Mouse (Mus musculus) heart, postnatal 0 days (tissue): ENCODE measurements around the gene Mgat4e. TPM values are rescaled to one million over a fixed set of nuclear protein-coding genes. Genes with fewer than 3 reads are reported as not detected.
A peak's percentile ranks its signal among the peaks of the same experiment; 100 is the strongest.
"Not testable (repeated sequence)": the region's sequence is repeated elsewhere in the genome, so short reads cannot be mapped to it uniquely, and the experiment has no call there.

Experiments used
- ATAC-seq: fragments of 200-750 bp; cut with Nextera tagmentation; 2 replicates; pipeline ENCODE4 v1.8.0; 2017; ENCODE audit warnings: low read depth, moderate number of reproducible peaks, moderate library complexity; ENCODE audit not compliant: insufficient read depth
- DNase-seq: peaks from one replicate; pipeline ENCODE4 v3.0.0-alpha.2; 2016; ENCODE audit warnings: low spot score
- H3K27ac ChIP-seq: fragments of 300-500 bp; sonication (generic); 2 replicates; pipeline ENCODE4 v1.5.1; 2014; ENCODE audit warnings: low read depth, mild to moderate bottlenecking
- H3K27me3 ChIP-seq: fragments of 300-500 bp; sonication (generic); 2 replicates; pipeline ENCODE4 v1.6.1; 2014; ENCODE audit warnings: low read length, mixed read lengths; ENCODE audit not compliant: control insufficient read depth, insufficient read depth
- H3K36me3 ChIP-seq: fragments of 300-500 bp; sonication (generic); replicated peaks from 2 replicates; pipeline ENCODE4 v1.6.1; 2014; ENCODE audit warnings: low read length, mixed read lengths; ENCODE audit not compliant: control insufficient read depth, insufficient read depth
- H3K4me1 ChIP-seq: fragments of 300-500 bp; sonication (generic); 2 replicates; pipeline ENCODE4 v1.6.1; 2014; ENCODE audit warnings: antibody characterized with exemption; ENCODE audit not compliant: control insufficient read depth, insufficient read depth
- H3K4me2 ChIP-seq: fragments of 300-500 bp; sonication (generic); 2 replicates; pipeline ENCODE4 v1.6.1; 2014; ENCODE audit warnings: low read depth, mild to moderate bottlenecking, low read length, moderate library complexity
- H3K4me3 ChIP-seq: fragments of 300-500 bp; sonication (generic); 2 replicates; pipeline ENCODE4 v1.5.1; 2014; ENCODE audit warnings: low read depth, low read length
- H3K9ac ChIP-seq: fragments of 300-500 bp; sonication (generic); replicated peaks from 2 replicates; pipeline ENCODE4 v1.6.1; 2014; ENCODE audit warnings: low read depth, low read length, mixed read lengths
- H3K9me3 ChIP-seq: fragments of 300-500 bp; sonication (generic); replicated peaks from 2 replicates; pipeline ENCODE4 v1.6.1; 2016; ENCODE audit warnings: low read length; ENCODE audit not compliant: control insufficient read depth
- CTCF ChIP-seq: IDR thresholded peaks from 2 replicates; pipeline ENCODE4 v1.5.1; 2016; ENCODE audit warnings: antibody characterized with exemption, control low read depth, low read depth
- EP300 ChIP-seq: IDR thresholded peaks from 2 replicates; pipeline ENCODE4 v1.6.1; 2016; ENCODE audit warnings: antibody characterized with exemption, low read depth
- WGBS: fragments of 180-500 bp; shearing (Covaris S2); extraction: QIAGEN DNeasy Blood & Tissue Kit; methylation state at CpG from one replicate; pipeline ENCODE4 v1.1.7; 2014; 5-methylcytosine and 5-hydroxymethylcytosine counted together
- polyA plus RNA-seq: library from polyadenylated mRNA; unstranded; fragments of >200 nt; fragmentation: Nextera tagmentation; extraction: Ambion mirVana; gene quantifications from 2 replicates; pipeline ENCODE4 v1.2.1, GENCODE M21; 2015
- total RNA-seq: library from RNA; depleted of rRNA; stranded (reverse); fragments of >200 nt; gene quantifications from 2 replicates; pipeline ENCODE4 v1.2.3, GENCODE M21; 2014; ENCODE audit warnings: low replicate concordance

Gene Mgat4e
- total and polyA plus RNA-seq, 2 experiments from 2014 or later = not detected

DNA sequence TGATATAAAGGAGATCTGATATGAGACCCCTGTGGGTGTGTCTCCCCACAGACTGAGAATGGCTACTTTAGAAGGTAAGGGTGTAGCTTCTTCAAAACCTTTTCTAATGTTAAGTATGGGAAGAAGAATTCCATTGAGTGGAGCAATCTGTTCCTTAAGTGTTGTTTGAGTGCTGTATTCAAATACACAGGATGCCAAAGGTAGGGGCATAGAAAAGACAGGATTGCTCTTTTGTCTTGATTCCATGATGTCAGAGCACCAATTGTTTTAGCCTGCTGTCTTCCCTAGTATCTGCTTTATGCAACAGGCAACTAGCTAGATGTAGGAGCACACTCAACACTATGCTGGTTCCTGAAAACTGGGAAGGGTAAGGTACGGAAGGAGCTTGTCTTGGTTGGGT, 14.4 kb downstream of the Mgat4e start:
- Histone ChIP-seq H3K9me3 (no peaks in the 10 kb centered on the region), H3K4me1 (no peaks in the 10 kb centered on the region), H3K27ac (no peak overlapping the region), H3K9ac (no peak overlapping the region), H3K36me3 (no peaks in the 10 kb centered on the region), H3K4me2 (no peak overlapping the region), H3K4me3 (no peak overlapping the region), H3K27me3 (no peaks in the 10 kb centered on the region)
- no peak for ATAC-seq
- WGBS = 87% methylated on average over 1 of the region's 1 CpGs
- TF ChIP-seq CTCF (no peak), EP300 (no peak)
- DNase-seq = no peak

DNA sequence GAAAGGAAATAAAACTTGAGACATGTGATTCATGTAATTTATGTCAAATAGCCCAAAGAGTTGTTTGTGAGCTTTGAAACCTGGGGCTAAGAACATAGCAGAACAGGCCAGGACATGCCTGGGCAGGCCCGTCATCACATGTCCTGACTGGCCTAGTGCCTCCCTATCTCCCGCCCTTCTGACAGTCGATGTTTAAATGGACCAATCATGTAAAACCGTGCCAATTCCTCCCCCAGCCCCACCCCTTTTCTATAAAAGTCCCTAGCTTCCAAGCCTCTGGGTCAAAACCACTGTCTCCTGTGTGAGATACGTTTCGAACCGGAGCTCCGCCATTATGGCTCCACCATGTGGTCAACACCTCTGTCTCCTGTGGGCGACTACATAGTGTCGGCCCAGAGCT, 15.8 kb downstream of the Mgat4e start:
- H3K36me3 ChIP-seq, H3K27me3 ChIP-seq, H3K4me3 ChIP-seq, H3K27ac ChIP-seq, H3K4me2 ChIP-seq, H3K4me1 ChIP-seq, H3K9ac ChIP-seq, ATAC-seq, H3K9me3 ChIP-seq, DNase-seq: not testable (repeated sequence)
- 89% methylated on average over 10 of the region's 10 CpGs for WGBS

GRCm38 (mm10) chr1:134530618-134531017, 18.9 kb downstream of the Mgat4e start:
- Histone ChIP-seq H3K4me1 (no peaks in the 10 kb centered on the region), H3K9ac (no peak overlapping the region), H3K27me3 (no peaks in the 10 kb centered on the region), H3K9me3 (no peaks in the 10 kb centered on the region), H3K4me3 (no peak overlapping the region), H3K4me2 (no peak overlapping the region), H3K36me3 (no peaks in the 10 kb centered on the region), H3K27ac (no peak overlapping the region)
- TF ChIP-seq CTCF (no peak), EP300 (no peak)
- 83% methylated on average over 6 of the region's 6 CpGs for WGBS
- no peak for ATAC-seq
- no peak for DNase-seq

DNA sequence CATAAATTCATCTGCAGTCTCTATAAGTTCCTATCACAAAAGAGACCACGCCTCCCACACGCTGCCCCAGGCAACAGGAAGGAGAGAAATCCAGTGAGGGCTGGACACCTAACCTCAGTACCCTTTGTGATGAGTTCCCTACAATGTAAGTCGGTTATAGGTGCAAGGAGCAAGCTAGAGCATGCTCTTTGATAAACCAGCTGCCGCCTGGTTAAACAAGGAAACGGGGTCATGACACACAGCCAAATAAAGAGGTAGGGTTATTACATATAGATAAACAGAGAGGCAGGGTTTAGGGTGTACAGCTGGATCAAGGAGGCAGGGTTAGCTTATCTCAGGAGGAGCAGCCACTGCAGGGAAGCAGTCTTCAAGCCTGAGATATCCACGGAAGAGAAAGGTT, 22.7 kb downstream of the Mgat4e start:
- no peak for ATAC-seq
- whole genome bisulfite sequencing = 57% methylated on average over 6 of the region's 6 CpGs
- Histone ChIP-seq H3K36me3 (no peaks in the 10 kb centered on the region), H3K9ac (no peak overlapping the region), H3K27me3 (no peaks in the 10 kb centered on the region), H3K4me3 (no peak overlapping the region), H3K4me2 (no peak overlapping the region), H3K4me1 (no peaks in the 10 kb centered on the region), H3K9me3 (no peaks in the 10 kb centered on the region), H3K27ac (no peak overlapping the region)
- TF ChIP-seq EP300 = no peak
- no peak for TF ChIP-seq CTCF
- no peak for DNase-seq

GRCm38 (mm10) chr1:134525015-134525414, 24.5 kb downstream of the Mgat4e start:
- WGBS = 90% methylated on average over 1 of the region's 1 CpGs

GRCm38 (mm10) chr1:134524424-134524823, 25.1 kb downstream of the Mgat4e start:
- no peaks in the 10 kb centered on the region for H3K36me3 ChIP-seq
- H3K27me3 ChIP-seq = no peaks in the 10 kb centered on the region
- 71% methylated on average over 5 of the region's 5 CpGs for WGBS
- H3K9me3 ChIP-seq = no peaks in the 10 kb centered on the region
- H3K9ac ChIP-seq = no peak overlapping the region
- DNase-seq = no peak
- no peak overlapping the region for H3K4me2 ChIP-seq
- TF ChIP-seq CTCF = peak; percentile 20
- no peak for TF ChIP-seq EP300
- H3K4me3 ChIP-seq = no peak overlapping the region
- ATAC-seq = no peak
- H3K27ac ChIP-seq = no peak overlapping the region
- no peaks in the 10 kb centered on the region for H3K4me1 ChIP-seq

More at GRCm38 (mm10) chr1:134525015-134525414, 24.5 kb downstream of the Mgat4e start:
- Histone ChIP-seq H3K4me3 (no peak overlapping the region), H3K9me3 (no peaks in the 10 kb centered on the region), H3K4me1 (no peaks in the 10 kb centered on the region), H3K4me2 (no peak overlapping the region), H3K27ac (no peak overlapping the region), H3K27me3 (no peaks in the 10 kb centered on the region), H3K9ac (no peak overlapping the region), H3K36me3 (no peaks in the 10 kb centered on the region)
- ATAC-seq (no peak), DNase-seq (no peak)
- TF ChIP-seq EP300 (no peak), CTCF (no peak)
